Mouse (Mus musculus): ENCODE measurements at regions not wholly inside any gene's neighbourhood (a gene's known extent, or its start where the extent isn't known, plus 50 kb on each side); places are given as distances from the start of the nearest gene placed in this dataset.

- intact Hi-C loops (cut with DNase I), result no loop called here
- DNase-seq, result no peak
Observed at GRCm38 (mm10) chr17:4281451-4281850, 585.4 kb upstream of the Nox3 start.

- intact Hi-C loops (cut with DNase I), result no loop called here
- no peak for DNase-seq
Observed at GRCm38 (mm10) chr17:4291418-4291817, 595.4 kb upstream of the Nox3 start.

- DNase-seq, result peak in 1 of 2 experiments; percentile 19
- intact Hi-C loops (cut with DNase I), result no loop called here
Observed at GRCm38 (mm10) chr17:4296521-4297155, 600.6 kb upstream of the Nox3 start.

- DNase-seq, result no peak
- intact Hi-C loops (cut with DNase I), result no loop called here
Observed at GRCm38 (mm10) chr17:4297156-4297535, 601.1 kb upstream of the Nox3 start.

- intact Hi-C loops (cut with DNase I), result no loop called here
- no peak for DNase-seq
Observed at GRCm38 (mm10) chr17:4301142-4301853, 605.2 kb upstream of the Nox3 start.

- intact Hi-C loops (cut with DNase I), result no loop called here
- no peak for DNase-seq
Observed at GRCm38 (mm10) chr17:4311785-4312379, 615.8 kb upstream of the Nox3 start.

- intact Hi-C loops (cut with DNase I), result no loop called here
- DNase-seq, result no peak
Observed at GRCm38 (mm10) chr17:4319141-4319540, 623.1 kb upstream of the Nox3 start.

GRCm38 (mm10) chr17:4328810-4329209, 632.7 kb upstream of the Nox3 start:
- no peak for DNase-seq
- intact Hi-C loops (cut with DNase I), result no loop called here

GRCm38 (mm10) chr17:4331650-4332049, 635.6 kb upstream of the Nox3 start:
- DNase-seq, result no peak
- intact Hi-C loops (cut with DNase I), result no loop called here

GRCm38 (mm10) chr17:4333091-4333490, 637.0 kb upstream of the Nox3 start:
- intact Hi-C loops (cut with DNase I), result no loop called here
- DNase-seq, result no peak

GRCm38 (mm10) chr17:4353018-4353417, 641.1 kb upstream of the Arid1b start:
- DNase-seq, result no peak
- intact Hi-C loops (cut with DNase I), result no loop called here

- peak; percentile 4 to 6 for DNase-seq
Observed at GRCm38 (mm10) chr17:4355506-4356218, 638.5 kb upstream of the Arid1b start.

GRCm38 (mm10) chr17:4360413-4361320, 633.5 kb upstream of the Arid1b start:
- intact Hi-C loops (cut with DNase I), result no loop called here
- DNase-seq, result no peak

More at GRCm38 (mm10) chr17:4355506-4356218, 638.5 kb upstream of the Arid1b start:
- intact Hi-C loops (cut with DNase I), result no loop called here

GRCm38 (mm10) chr17:4365811-4366210, 628.3 kb upstream of the Arid1b start:
- intact Hi-C loops (cut with DNase I), result no loop called here

GRCm38 (mm10) chr17:4380449-4380848, 613.7 kb upstream of the Arid1b start:
- intact Hi-C loops (cut with DNase I), result no loop called here
- no peak for DNase-seq

More at GRCm38 (mm10) chr17:4365811-4366210, 628.3 kb upstream of the Arid1b start:
- DNase-seq, result no peak

GRCm38 (mm10) chr17:4380873-4381272, 613.3 kb upstream of the Arid1b start:
- no peak for DNase-seq
- intact Hi-C loops (cut with DNase I), result no loop called here

GRCm38 (mm10) chr17:4381896-4382685, 612.0 kb upstream of the Arid1b start:
- DNase-seq, result no peak
- intact Hi-C loops (cut with DNase I), result no loop called here

- intact Hi-C loops (cut with DNase I), result no loop called here
- no peak for DNase-seq
Observed at GRCm38 (mm10) chr17:4382716-4383115, 611.4 kb upstream of the Arid1b start.

- DNase-seq, result no peak
- intact Hi-C loops (cut with DNase I), result no loop called here
Observed at GRCm38 (mm10) chr17:4387616-4388015, 606.5 kb upstream of the Arid1b start.

GRCm38 (mm10) chr17:4390012-4390411, 604.1 kb upstream of the Arid1b start:
- DNase-seq, result no peak
- intact Hi-C loops (cut with DNase I), result no loop called here
